Mouse (Mus musculus) embryonic stem cell, embryonic (primary cell): ENCODE data around the gene Telo2.

Experiments
- CTCF ChIA-PET, 4 experiments: fragments of 300-600 bp in 2 of 4; fragments of 350-600 bp in 2 of 4; sonication (Branson Sonifier 250); formaldehyde crosslinking; loops; one replicate each; lab custom pipeline; 2022; ENCODE audit warnings: inconsistent platforms in 2 of 4; lab: Charles Lee
- POLR2A ChIA-PET, 4 experiments: fragments of 300-600 bp in 2 of 4; fragments of 350-600 bp in 2 of 4; sonication (Branson Sonifier 250); formaldehyde crosslinking; loops; one replicate each; lab custom pipeline; 2022; ENCODE audit warnings: antibody characterized with exemption in 4 of 4, inconsistent platforms in 1 of 4; lab: Charles Lee

Telo2 gene

GRCm38 (mm10) chr17:25082081-25082847 lies 33.5 kb downstream of the Telo2 start:
- ChIA-PET CTCF (interaction anchor here in 2 of 4 experiments (0.9 to 1.6 kb wide), 4 partner anchors 19 to 337 kb away, joined by 3 read pairs; no protein-coding TSS in a partner anchor), POLR2A (interaction anchor here in 2 of 4 experiments (1.1 to 1.5 kb wide), 2 partner anchors 8 to 232 kb away, joined by 3 to 5 read pairs; partner anchors contain the start of gene Fahd1 (in 1 of the 2))

- ChIA-PET POLR2A (no interaction called here), CTCF (no interaction called here)
Measured at GRCm38 (mm10) chr17:25080960-25081381, 34.8 kb downstream of the Telo2 start.

- POLR2A ChIA-PET = interaction anchor here in 1 of 4 experiments (1.1 kb wide), 1 partner anchor 194 kb away, joined by 3 read pairs; the partner anchor contains the start of gene Ube2i
- CTCF ChIA-PET = no interaction called here
Measured at GRCm38 (mm10) chr17:25080210-25080609, 35.6 kb downstream of the Telo2 start.

GRCm38 (mm10) chr17:25077771-25078372 lies 37.9 kb downstream of the Telo2 start:
- ChIA-PET CTCF (no interaction called here), POLR2A (no interaction called here)

- CTCF ChIA-PET = interaction anchor here in 1 of 4 experiments (0.6 kb wide), 1 partner anchor 61 kb away, joined by 3 read pairs; the partner anchor contains the start of gene Ift140
Measured at GRCm38 (mm10) chr17:25076906-25077305, 38.9 kb downstream of the Telo2 start.

GRCm38 (mm10) chr17:25068690-25069089 lies 47.1 kb downstream of the Telo2 start:
- POLR2A ChIA-PET = no interaction called here
- CTCF ChIA-PET = no interaction called here

More at GRCm38 (mm10) chr17:25076906-25077305, 38.9 kb downstream of the Telo2 start:
- POLR2A ChIA-PET = interaction anchor here in 1 of 4 experiments (1.2 to 1.4 kb wide), 2 partner anchors 10 to 41 kb away, joined by 3 to 4 read pairs; no protein-coding TSS in a partner anchor

- POLR2A ChIA-PET = interaction anchor here in 2 of 4 experiments (0.6 to 1.0 kb wide), 2 partner anchors 9 to 181 kb away, joined by 3 read pairs; partner anchors contain the start of gene Spsb3 (in 1 of the 2)
- CTCF ChIA-PET = interaction anchor here in 2 of 4 experiments (1.1 to 1.2 kb wide), 2 partner anchors 10 to 31 kb away, joined by 3 to 4 read pairs; no protein-coding TSS in a partner anchor
Measured at GRCm38 (mm10) chr17:25067442-25067851, 48.3 kb downstream of the Telo2 start.

- ChIA-PET CTCF (interaction anchor here in 2 of 4 experiments (1.1 to 1.2 kb wide), 3 partner anchors 9 to 30 kb away, joined by 3 to 4 read pairs (median 3); partner anchors contain the start of gene Tmem204 (in 1 of the 2)), POLR2A (interaction anchor here in 2 of 4 experiments (0.5 to 1.3 kb wide), 4 partner anchors 10 to 1719 kb away, joined by 3 to 4 read pairs (median 3); partner anchors contain the start of gene Cramp1l (in 1 of the 2))
Measured at GRCm38 (mm10) chr17:25066595-25066994, 49.2 kb downstream of the Telo2 start.

GRCm38 (mm10) chr17:25065189-25065588 lies 50.6 kb downstream of the Telo2 start:
- POLR2A ChIA-PET = interaction anchor here in 1 of 4 experiments (0.7 to 1.3 kb wide), 2 partner anchors 27 to 61 kb away, joined by 3 read pairs; no protein-coding TSS in a partner anchor
- CTCF ChIA-PET = no interaction called here

- POLR2A ChIA-PET = no interaction called here
- CTCF ChIA-PET = interaction anchor here in 1 of 4 experiments (1.2 kb wide), 1 partner anchor 18 kb away, joined by 3 read pairs; no protein-coding TSS in a partner anchor
Measured at GRCm38 (mm10) chr17:25064351-25064750, 51.4 kb downstream of the Telo2 start.

GRCm38 (mm10) chr17:25063872-25064271 lies 51.9 kb downstream of the Telo2 start:
- POLR2A ChIA-PET = interaction anchor here in 1 of 4 experiments (0.8 kb wide), 1 partner anchor 28 kb away, joined by 3 read pairs; no protein-coding TSS in a partner anchor

GRCm38 (mm10) chr17:25063261-25063660 lies 52.5 kb downstream of the Telo2 start:
- POLR2A ChIA-PET = interaction anchor here in 1 of 4 experiments (0.8 to 1.7 kb wide), 3 partner anchors 20 to 121 kb away, joined by 3 to 4 read pairs (median 3); partner anchors contain the start of gene BC003965
- CTCF ChIA-PET = interaction anchor here in 3 of 4 experiments (0.7 to 1.2 kb wide), 3 partner anchors 19 to 946 kb away, joined by 3 read pairs; no protein-coding TSS in a partner anchor

More at GRCm38 (mm10) chr17:25063872-25064271, 51.9 kb downstream of the Telo2 start:
- CTCF ChIA-PET = interaction anchor here in 2 of 4 experiments (0.7 to 1.2 kb wide), 2 partner anchors 18 to 371 kb away, joined by 3 read pairs; no protein-coding TSS in a partner anchor

GRCm38 (mm10) chr17:25057041-25057440 lies 58.7 kb downstream of the Telo2 start:
- POLR2A ChIA-PET = no interaction called here
- CTCF ChIA-PET = interaction anchor here in 1 of 4 experiments (0.8 to 1.0 kb wide), 2 partner anchors 10 to 21 kb away, joined by 3 read pairs; no protein-coding TSS in a partner anchor

GRCm38 (mm10) chr17:25053274-25053673 lies 62.5 kb downstream of the Telo2 start:
- ChIA-PET CTCF (no interaction called here), POLR2A (no interaction called here)
